Mouse (Mus musculus) induced T-regulatory cell, adult 2 months (primary cell): ENCODE results near the gene Dmp1.

Source experiments
- DNase-seq: peaks from one replicate; pipeline ENCODE4 v3.0.0-alpha.2; 2012; ENCODE audit warnings: low read depth

Dmp1 gene

GRCm38 (mm10) chr5:104202351-104202750 is at the start of gene Dmp1:
Gene Dmp1, plus strand, starts transcription at chr5:104202613.
- no peak for DNase-seq

- DNase-seq, result no peak
These were observed 44.7 kb upstream of the Dmp1 start for GRCm38 (mm10) chr5:104157701-104158100.

GRCm38 (mm10) chr5:104158332-104159052 is 43.9 kb upstream of the Dmp1 start:
- no peak for DNase-seq

GRCm38 (mm10) chr5:104160581-104160980 is 41.8 kb upstream of the Dmp1 start:
- DNase-seq, result no peak

GRCm38 (mm10) chr5:104161390-104161789 is 41.0 kb upstream of the Dmp1 start:
- no peak for DNase-seq

GRCm38 (mm10) chr5:104163536-104163935 is 38.9 kb upstream of the Dmp1 start:
- no peak for DNase-seq

GRCm38 (mm10) chr5:104170412-104170811 is 32.0 kb upstream of the Dmp1 start, which contains the start of gene Dspp:
Gene Dspp, plus strand, starts transcription at chr5:104170712.
- DNase-seq, result no peak

GRCm38 (mm10) chr5:104173094-104173493 is 29.3 kb upstream of the Dmp1 start:
- DNase-seq, result no peak

- DNase-seq, result no peak
These were observed 18.7 kb upstream of the Dmp1 start for GRCm38 (mm10) chr5:104183743-104184142.

GRCm38 (mm10) chr5:104187281-104187680 is 15.1 kb upstream of the Dmp1 start:
- no peak for DNase-seq

- DNase-seq, result no peak
These were observed 7.3 kb upstream of the Dmp1 start for GRCm38 (mm10) chr5:104195086-104195485.

GRCm38 (mm10) chr5:104201153-104201950 is 1.1 kb upstream of the Dmp1 start:
- no peak for DNase-seq

GRCm38 (mm10) chr5:104212531-104212930 is 10.1 kb downstream of the Dmp1 start:
- no peak for DNase-seq

- peak; percentile 14 for DNase-seq
These were observed 16.5 kb downstream of the Dmp1 start for GRCm38 (mm10) chr5:104218926-104219325.

- no peak for DNase-seq
These were observed 21.9 kb downstream of the Dmp1 start for GRCm38 (mm10) chr5:104224299-104224698.

- DNase-seq, result no peak
These were observed 22.3 kb downstream of the Dmp1 start for GRCm38 (mm10) chr5:104224750-104225149.

GRCm38 (mm10) chr5:104228497-104228896 is 26.1 kb downstream of the Dmp1 start:
- DNase-seq, result no peak

GRCm38 (mm10) chr5:104236741-104237140 is 34.3 kb downstream of the Dmp1 start:
- no peak for DNase-seq

- no peak for DNase-seq
These were observed 37.4 kb downstream of the Dmp1 start for GRCm38 (mm10) chr5:104239674-104240378.

GRCm38 (mm10) chr5:104244261-104244660 is 41.8 kb downstream of the Dmp1 start:
- DNase-seq, result no peak

- no peak for DNase-seq
These were observed 49.4 kb downstream of the Dmp1 start for GRCm38 (mm10) chr5:104251811-104252210.

- DNase-seq, result no peak
These were observed 54.2 kb downstream of the Dmp1 start for GRCm38 (mm10) chr5:104256585-104256984.
